Mouse (Mus musculus): ENCODE measurements around the gene Txndc2.

Txndc2 gene

GRCm38 (mm10) chr17:65641734-65642218 is at the start of gene Txndc2:
TSS of gene Txndc2 (minus strand) at chr17:65642168.
- DNase-seq: no peak

- peak; percentile 37 for DNase-seq
Measured at GRCm38 (mm10) chr17:65683731-65684130, 41.8 kb upstream of the Txndc2 start.

- DNase-seq: no peak
Measured at GRCm38 (mm10) chr17:65683316-65683715, 41.3 kb upstream of the Txndc2 start.

- DNase-seq: no peak
Measured at GRCm38 (mm10) chr17:65682071-65682680, 40.2 kb upstream of the Txndc2 start.

GRCm38 (mm10) chr17:65681516-65681915 is 39.5 kb upstream of the Txndc2 start:
- DNase-seq: no peak

- DNase-seq: no peak
Measured at GRCm38 (mm10) chr17:65680801-65681412, 38.9 kb upstream of the Txndc2 start.

GRCm38 (mm10) chr17:65679806-65680446 is 38.0 kb upstream of the Txndc2 start:
- DNase-seq: no peak

GRCm38 (mm10) chr17:65677742-65678141 is 35.8 kb upstream of the Txndc2 start:
- DNase-seq: no peak

DNA sequence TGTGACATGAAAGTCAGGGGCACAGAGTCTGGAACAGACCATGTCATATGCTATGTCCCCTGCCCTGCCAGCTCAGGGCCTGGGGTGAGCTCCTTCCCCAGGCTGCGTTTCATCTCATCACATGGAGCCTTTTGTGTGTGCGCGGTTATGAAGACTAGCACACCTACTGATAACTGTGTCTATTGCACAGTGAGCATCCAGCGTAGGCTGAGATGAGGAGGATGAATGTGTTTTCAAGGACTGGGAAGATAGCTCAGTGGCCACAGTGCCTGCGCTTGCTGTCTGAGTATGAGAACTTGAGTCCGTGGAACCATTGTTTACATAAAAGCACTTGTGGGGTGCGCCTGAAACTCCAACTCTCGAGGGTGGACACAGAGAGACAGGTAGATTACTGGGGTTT is 34.6 kb upstream of the Txndc2 start:
- no peak for DNase-seq

- no peak for DNase-seq
Measured at GRCm38 (mm10) chr17:65675985-65676384, 34.0 kb upstream of the Txndc2 start.

- DNase-seq: no peak
Measured at GRCm38 (mm10) chr17:65674710-65675171, 32.8 kb upstream of the Txndc2 start.

DNA sequence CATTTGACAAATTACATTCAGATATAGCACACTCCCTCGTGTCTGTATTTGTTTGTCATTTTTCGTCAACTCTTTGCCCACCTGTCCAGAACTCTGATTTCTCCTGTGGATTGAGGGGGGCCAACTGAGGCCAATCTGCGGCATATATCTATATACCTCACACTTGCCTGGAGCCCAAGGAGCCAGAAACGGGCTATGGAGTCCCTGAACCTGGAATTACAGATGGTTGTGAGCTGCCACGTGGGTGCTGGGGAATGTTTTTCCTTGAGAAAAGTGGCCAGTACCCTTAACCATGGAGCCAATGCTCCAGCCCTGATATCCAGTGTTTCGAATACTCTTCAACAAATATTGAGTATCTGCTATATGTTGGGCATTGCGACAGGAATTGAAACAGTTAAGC is 31.0 kb upstream of the Txndc2 start:
- no peak for DNase-seq

- DNase-seq: no peak
Measured at GRCm38 (mm10) chr17:65669061-65669460, 27.1 kb upstream of the Txndc2 start.

DNA sequence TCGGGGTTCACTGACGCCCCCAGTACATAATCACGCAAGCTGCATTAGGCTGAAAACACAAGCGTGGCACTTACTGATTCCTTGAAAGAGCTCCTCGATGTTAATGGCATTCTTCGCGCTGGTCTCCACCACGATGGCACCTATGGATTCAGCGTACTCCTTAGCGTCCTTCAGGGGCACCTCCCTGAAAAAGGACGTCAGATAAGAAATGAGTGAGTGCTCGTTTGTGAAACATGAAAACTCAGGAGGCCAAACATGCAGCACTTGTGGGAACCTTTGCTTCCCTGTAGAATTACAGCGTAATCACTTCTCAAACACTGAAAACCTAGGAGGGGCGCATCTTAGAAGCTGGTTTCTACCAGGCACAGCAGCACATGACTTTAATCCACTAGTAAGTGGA is 25.8 kb upstream of the Txndc2 start:
- DNase-seq: no peak

- DNase-seq: no peak
Measured at GRCm38 (mm10) chr17:65666388-65667161, 24.6 kb upstream of the Txndc2 start.

DNA sequence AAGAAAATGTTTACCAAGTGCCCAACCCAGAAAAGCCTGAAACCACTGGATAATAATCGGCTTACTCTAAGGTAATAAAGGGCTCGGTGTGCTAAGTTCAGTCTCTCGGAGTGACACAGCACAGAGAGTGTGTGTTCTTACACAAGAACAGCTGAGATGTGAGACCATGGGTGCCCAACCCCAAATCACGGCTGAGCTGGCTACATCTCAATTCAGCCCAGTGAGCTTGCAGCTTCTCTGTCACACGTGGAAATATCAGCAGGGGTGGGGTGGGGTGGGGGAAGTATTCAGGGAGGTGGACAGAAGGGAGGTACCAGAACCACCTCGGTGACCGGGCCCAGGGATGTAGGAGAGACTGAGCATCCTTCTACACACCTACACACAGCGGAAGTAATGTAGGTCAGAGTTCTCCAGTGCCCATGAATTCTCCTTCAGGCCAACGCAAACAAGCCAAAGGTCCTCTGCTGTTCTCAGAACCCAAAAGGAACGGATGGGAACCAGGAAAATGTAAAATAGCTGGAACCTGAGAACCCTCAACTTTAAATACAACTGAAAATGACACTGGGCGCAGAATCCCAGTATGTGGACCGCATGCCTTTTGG is 23.9 kb upstream of the Txndc2 start:
- DNase-seq: no peak

GRCm38 (mm10) chr17:65663329-65664078 is 21.5 kb upstream of the Txndc2 start:
- DNase-seq: no peak

GRCm38 (mm10) chr17:65662662-65663061 is 20.7 kb upstream of the Txndc2 start:
- DNase-seq: no peak

DNA sequence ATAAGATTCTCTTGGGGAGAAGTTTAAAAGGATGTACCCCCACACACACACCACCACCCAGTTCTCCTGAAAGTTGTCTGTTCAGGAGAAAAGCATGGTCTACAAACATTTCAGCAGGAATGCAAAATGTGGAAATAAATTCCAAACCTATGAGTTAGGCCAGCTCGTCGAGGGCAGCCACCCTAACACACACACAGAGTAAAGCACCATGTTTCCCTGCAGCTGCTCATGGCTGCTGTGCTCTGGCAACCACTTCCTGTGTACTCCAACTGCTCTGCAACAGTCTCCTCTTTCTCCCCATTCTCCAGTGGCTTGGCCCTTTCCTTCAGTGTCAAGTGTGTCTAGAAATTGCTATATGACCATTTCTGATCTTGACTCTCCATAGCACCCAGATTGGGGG is 16.4 kb upstream of the Txndc2 start:
- DNase-seq: no peak

DNA sequence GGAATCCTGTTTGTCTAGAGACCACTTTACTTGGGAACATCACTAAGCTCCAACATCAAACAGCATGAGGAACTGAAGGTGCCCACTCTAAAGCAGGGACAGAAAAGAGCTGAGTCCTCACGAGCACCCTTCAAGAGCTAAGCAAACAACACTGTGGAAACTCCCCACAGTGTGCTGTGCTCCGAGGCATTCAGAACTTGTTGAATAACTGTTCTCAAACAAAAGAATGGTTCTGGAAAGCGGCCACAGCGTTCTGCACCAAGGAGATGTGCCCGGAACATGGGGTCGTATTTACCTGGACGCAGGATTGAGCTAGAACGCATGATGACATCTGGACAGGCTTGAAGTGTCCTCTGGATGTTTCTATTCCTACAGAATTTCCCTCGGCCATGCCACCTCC is 16.0 kb upstream of the Txndc2 start:
- DNase-seq: no peak

DNA sequence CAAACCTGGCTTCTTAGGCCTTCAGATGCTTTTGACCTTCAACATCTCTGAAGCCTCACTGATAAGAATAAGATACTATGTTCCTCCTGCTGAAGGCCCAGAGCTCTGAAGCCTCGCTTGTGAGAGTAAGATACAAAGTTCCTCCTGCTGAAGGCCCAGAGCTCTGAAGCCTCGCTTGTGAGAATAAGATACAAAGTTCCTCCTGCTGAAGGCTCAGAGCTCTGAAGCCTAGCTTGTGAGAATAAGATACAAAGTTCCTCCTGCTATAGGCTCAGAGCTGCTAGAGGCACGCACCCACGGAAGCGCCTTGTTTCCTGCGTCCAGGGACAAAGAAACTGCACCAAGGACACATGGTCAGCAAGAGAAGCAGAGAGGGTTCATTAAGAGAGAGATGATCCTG is 14.8 kb upstream of the Txndc2 start:
- no peak for DNase-seq

GRCm38 (mm10) chr17:65656076-65656475 is 14.1 kb upstream of the Txndc2 start:
- no peak for DNase-seq
